Mouse (Mus musculus): ENCODE measurements at regions not wholly inside any gene's neighbourhood (a gene's known extent, or its start where the extent isn't known, plus 50 kb on each side); places are given as distances from the start of the nearest gene placed in this dataset.

- Histone ChIP-seq H3K4me3 (replicated peaks; ENCODE audit: low read length) (no peak overlapping the region), H3K27me3 (replicated peaks; ENCODE audit: control insufficient read depth, insufficient read depth, low read length) (no peaks in the 10 kb centered on the region), H3K4me2 (ENCODE audit: low read length) (no peak overlapping the region), H3K4me1 (replicated peaks; ENCODE audit: control insufficient read depth, insufficient read depth, low read length) (peaks cover 3% of the 10 kb centered on the region; the same call in 1 of the 2 replicates), H3K36me3 (ENCODE audit: control insufficient read depth, insufficient read depth) (no peaks in the 10 kb centered on the region), H3K27ac (ENCODE audit: low read length) (no peak overlapping the region), H3K9ac (replicated peaks; ENCODE audit: low read depth, low read length) (no peak overlapping the region), H3K9me3 (ENCODE audit: control insufficient read depth, low read length) (no peaks in the 10 kb centered on the region)
- 75% methylated on average over 4 of the region's 4 CpGs for WGBS
- ATAC-seq, result no peak
Observed at GRCm38 (mm10) chr1:136728632-136728944, 103.9 kb downstream of the Zfp281 start.

GRCm38 (mm10) chr1:136730638-136731037 is 105.9 kb downstream of the Zfp281 start:
- H3K9ac ChIP-seq (replicated peaks; ENCODE audit: low read depth, low read length), result no peak overlapping the region
- peaks cover 3% of the 10 kb centered on the region; the same call in 1 of the 2 replicates for H3K4me1 ChIP-seq (replicated peaks; ENCODE audit: control insufficient read depth, insufficient read depth, low read length)
- no peak for ATAC-seq
- no peaks in the 10 kb centered on the region for H3K9me3 ChIP-seq (ENCODE audit: control insufficient read depth, low read length)
- no peaks in the 10 kb centered on the region for H3K36me3 ChIP-seq (ENCODE audit: control insufficient read depth, insufficient read depth)
- no peak overlapping the region for H3K4me3 ChIP-seq (replicated peaks; ENCODE audit: low read length)
- H3K27me3 ChIP-seq (replicated peaks; ENCODE audit: control insufficient read depth, insufficient read depth, low read length), result no peaks in the 10 kb centered on the region
- no peak overlapping the region for H3K27ac ChIP-seq (ENCODE audit: low read length)
- no peak overlapping the region for H3K4me2 ChIP-seq (ENCODE audit: low read length)
- 57% methylated on average over 11 of the region's 11 CpGs for WGBS

GRCm38 (mm10) chr1:136738030-136738429 is 113.3 kb downstream of the Zfp281 start:
- Histone ChIP-seq H3K9ac (replicated peaks; ENCODE audit: low read depth, low read length) (no peak overlapping the region), H3K4me1 (replicated peaks; ENCODE audit: control insufficient read depth, insufficient read depth, low read length) (no peaks in the 10 kb centered on the region), H3K4me3 (replicated peaks; ENCODE audit: low read length) (no peak overlapping the region), H3K4me2 (ENCODE audit: low read length) (no peak overlapping the region), H3K9me3 (ENCODE audit: control insufficient read depth, low read length) (no peaks in the 10 kb centered on the region), H3K27ac (ENCODE audit: low read length) (no peak overlapping the region), H3K27me3 (replicated peaks; ENCODE audit: control insufficient read depth, insufficient read depth, low read length) (no peaks in the 10 kb centered on the region), H3K36me3 (ENCODE audit: control insufficient read depth, insufficient read depth) (no peaks in the 10 kb centered on the region)
- no peak for ATAC-seq
- WGBS, result 18% methylated on average over 5 of the region's 5 CpGs

GRCm38 (mm10) chr1:136739486-136739885 is 114.8 kb downstream of the Zfp281 start:
- no peaks in the 10 kb centered on the region for H3K9me3 ChIP-seq (ENCODE audit: control insufficient read depth, low read length)
- H3K9ac ChIP-seq (replicated peaks; ENCODE audit: low read depth, low read length), result no peak overlapping the region
- H3K27me3 ChIP-seq (replicated peaks; ENCODE audit: control insufficient read depth, insufficient read depth, low read length), result no peaks in the 10 kb centered on the region
- no peak overlapping the region for H3K4me2 ChIP-seq (ENCODE audit: low read length)
- 71% methylated on average over 5 of the region's 5 CpGs for WGBS
- no peaks in the 10 kb centered on the region for H3K4me1 ChIP-seq (replicated peaks; ENCODE audit: control insufficient read depth, insufficient read depth, low read length)
- H3K4me3 ChIP-seq (replicated peaks; ENCODE audit: low read length), result no peak overlapping the region
- ATAC-seq, result no peak
- H3K27ac ChIP-seq (ENCODE audit: low read length), result no peak overlapping the region
- H3K36me3 ChIP-seq (ENCODE audit: control insufficient read depth, insufficient read depth), result no peaks in the 10 kb centered on the region

GRCm38 (mm10) chr1:136741061-136741460 is 116.4 kb downstream of the Zfp281 start:
- Histone ChIP-seq H3K27me3 (replicated peaks; ENCODE audit: control insufficient read depth, insufficient read depth, low read length) (no peaks in the 10 kb centered on the region), H3K27ac (ENCODE audit: low read length) (no peak overlapping the region), H3K9ac (replicated peaks; ENCODE audit: low read depth, low read length) (no peak overlapping the region), H3K36me3 (ENCODE audit: control insufficient read depth, insufficient read depth) (no peaks in the 10 kb centered on the region), H3K4me2 (ENCODE audit: low read length) (no peak overlapping the region), H3K9me3 (ENCODE audit: control insufficient read depth, low read length) (no peaks in the 10 kb centered on the region), H3K4me1 (replicated peaks; ENCODE audit: control insufficient read depth, insufficient read depth, low read length) (no peaks in the 10 kb centered on the region), H3K4me3 (replicated peaks; ENCODE audit: low read length) (no peak overlapping the region)
- WGBS, result 89% methylated on average over 10 of the region's 10 CpGs
- no peak for ATAC-seq

GRCm38 (mm10) chr1:136749188-136749587 is 124.5 kb downstream of the Zfp281 start:
- whole genome bisulfite sequencing, result 57% methylated on average over 8 of the region's 8 CpGs
- no peak overlapping the region for H3K9ac ChIP-seq (replicated peaks; ENCODE audit: low read depth, low read length)
- H3K36me3 ChIP-seq (ENCODE audit: control insufficient read depth, insufficient read depth), result no peaks in the 10 kb centered on the region
- ATAC-seq, result no peak
- no peak overlapping the region for H3K4me3 ChIP-seq (replicated peaks; ENCODE audit: low read length)
- no peaks in the 10 kb centered on the region for H3K4me1 ChIP-seq (replicated peaks; ENCODE audit: control insufficient read depth, insufficient read depth, low read length)
- no peaks in the 10 kb centered on the region for H3K27me3 ChIP-seq (replicated peaks; ENCODE audit: control insufficient read depth, insufficient read depth, low read length)
- H3K9me3 ChIP-seq (ENCODE audit: control insufficient read depth, low read length), result no peaks in the 10 kb centered on the region
- no peak overlapping the region for H3K4me2 ChIP-seq (ENCODE audit: low read length)
- no peak overlapping the region for H3K27ac ChIP-seq (ENCODE audit: low read length)

GRCm38 (mm10) chr1:136751464-136752191 is 126.9 kb downstream of the Zfp281 start:
- no peak overlapping the region for H3K4me3 ChIP-seq (replicated peaks; ENCODE audit: low read length)
- 84% methylated on average over 14 of the region's 14 CpGs for WGBS
- H3K9ac ChIP-seq (replicated peaks; ENCODE audit: low read depth, low read length), result no peak overlapping the region

GRCm38 (mm10) chr1:136754286-136754685 is 129.6 kb downstream of the Zfp281 start:
- Histone ChIP-seq H3K27me3 (replicated peaks; ENCODE audit: control insufficient read depth, insufficient read depth, low read length) (no peaks in the 10 kb centered on the region), H3K36me3 (ENCODE audit: control insufficient read depth, insufficient read depth) (no peaks in the 10 kb centered on the region), H3K27ac (ENCODE audit: low read length) (no peak overlapping the region), H3K9ac (replicated peaks; ENCODE audit: low read depth, low read length) (no peak overlapping the region), H3K4me1 (replicated peaks; ENCODE audit: control insufficient read depth, insufficient read depth, low read length) (no peaks in the 10 kb centered on the region), H3K4me3 (replicated peaks; ENCODE audit: low read length) (no peak overlapping the region), H3K4me2 (ENCODE audit: low read length) (no peak overlapping the region), H3K9me3 (ENCODE audit: control insufficient read depth, low read length) (no peaks in the 10 kb centered on the region; the same call in 1 of the 2 replicates)
- no peak for ATAC-seq
- WGBS, result 95% methylated on average over 6 of the region's 6 CpGs

More at GRCm38 (mm10) chr1:136751464-136752191, 126.9 kb downstream of the Zfp281 start:
- no peaks in the 10 kb centered on the region for H3K36me3 ChIP-seq (ENCODE audit: control insufficient read depth, insufficient read depth)
- no peaks in the 10 kb centered on the region for H3K27me3 ChIP-seq (replicated peaks; ENCODE audit: control insufficient read depth, insufficient read depth, low read length)
- no peak overlapping the region for H3K27ac ChIP-seq (ENCODE audit: low read length)
- H3K9me3 ChIP-seq (ENCODE audit: control insufficient read depth, low read length), result no peaks in the 10 kb centered on the region
- no peak for ATAC-seq
- H3K4me2 ChIP-seq (ENCODE audit: low read length), result no peak overlapping the region
- H3K4me1 ChIP-seq (replicated peaks; ENCODE audit: control insufficient read depth, insufficient read depth, low read length), result no peaks in the 10 kb centered on the region

GRCm38 (mm10) chr1:136758730-136759129 is 134.0 kb downstream of the Zfp281 start:
- no peaks in the 10 kb centered on the region for H3K36me3 ChIP-seq (ENCODE audit: control insufficient read depth, insufficient read depth)
- no peaks in the 10 kb centered on the region for H3K4me1 ChIP-seq (replicated peaks; ENCODE audit: control insufficient read depth, insufficient read depth, low read length)
- no peak overlapping the region for H3K9ac ChIP-seq (replicated peaks; ENCODE audit: low read depth, low read length)
- H3K4me3 ChIP-seq (replicated peaks; ENCODE audit: low read length), result no peak overlapping the region
- WGBS, result 77% methylated on average over 10 of the region's 10 CpGs
- ATAC-seq, result no peak
- no peak overlapping the region for H3K27ac ChIP-seq (ENCODE audit: low read length)
- no peak overlapping the region for H3K4me2 ChIP-seq (ENCODE audit: low read length)
- no peaks in the 10 kb centered on the region; the same call in 1 of the 2 replicates for H3K9me3 ChIP-seq (ENCODE audit: control insufficient read depth, low read length)
- H3K27me3 ChIP-seq (replicated peaks; ENCODE audit: control insufficient read depth, insufficient read depth, low read length), result no peaks in the 10 kb centered on the region

GRCm38 (mm10) chr1:136759164-136759563 is 134.5 kb downstream of the Zfp281 start:
- Histone ChIP-seq H3K36me3 (ENCODE audit: control insufficient read depth, insufficient read depth) (no peaks in the 10 kb centered on the region), H3K9me3 (ENCODE audit: control insufficient read depth, low read length) (no peaks in the 10 kb centered on the region; the same call in 1 of the 2 replicates), H3K27ac (ENCODE audit: low read length) (no peak overlapping the region), H3K27me3 (replicated peaks; ENCODE audit: control insufficient read depth, insufficient read depth, low read length) (no peaks in the 10 kb centered on the region), H3K4me1 (replicated peaks; ENCODE audit: control insufficient read depth, insufficient read depth, low read length) (no peaks in the 10 kb centered on the region), H3K9ac (replicated peaks; ENCODE audit: low read depth, low read length) (no peak overlapping the region), H3K4me2 (ENCODE audit: low read length) (no peak overlapping the region), H3K4me3 (replicated peaks; ENCODE audit: low read length) (no peak overlapping the region)
- WGBS, result 86% methylated on average over 4 of the region's 4 CpGs
- ATAC-seq, result no peak
